Mouse (Mus musculus) kidney, postnatal 25 days (tissue): ENCODE results near the gene Memo1.
"Not testable (repeated sequence)": the region's sequence is repeated elsewhere in the genome, so short reads cannot be mapped to it uniquely, and the experiment has no call there.

Source experiments
- DNase-seq, 2 experiments: peaks; one replicate each; pipeline ENCODE4 v3.0.0; 2021; ENCODE audit warnings: mixed read lengths in 2 of 2

Memo1 gene

GRCm38 (mm10) chr17:74242788-74243187, 52.5 kb downstream of the Memo1 start:
- no peak for DNase-seq

DNA sequence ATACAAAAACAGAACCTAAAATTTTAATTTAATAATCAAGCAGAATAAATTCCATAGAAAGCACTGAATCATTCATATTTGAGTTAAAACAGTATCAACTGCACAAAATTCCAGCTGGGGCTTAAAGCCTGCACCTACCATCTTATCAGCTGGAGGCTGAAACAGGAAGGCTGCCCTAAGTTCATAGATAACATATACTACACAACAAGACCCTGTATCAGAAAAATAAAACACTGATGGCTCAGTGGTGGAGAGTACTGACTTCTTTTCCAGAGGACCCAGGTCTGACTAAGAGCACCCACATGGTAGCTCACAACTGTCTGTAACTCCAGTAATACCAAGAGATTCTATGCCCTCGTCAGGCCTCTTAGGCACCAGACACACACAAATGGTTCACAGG, 55.0 kb downstream of the Memo1 start:
- DNase-seq: no peak

DNA sequence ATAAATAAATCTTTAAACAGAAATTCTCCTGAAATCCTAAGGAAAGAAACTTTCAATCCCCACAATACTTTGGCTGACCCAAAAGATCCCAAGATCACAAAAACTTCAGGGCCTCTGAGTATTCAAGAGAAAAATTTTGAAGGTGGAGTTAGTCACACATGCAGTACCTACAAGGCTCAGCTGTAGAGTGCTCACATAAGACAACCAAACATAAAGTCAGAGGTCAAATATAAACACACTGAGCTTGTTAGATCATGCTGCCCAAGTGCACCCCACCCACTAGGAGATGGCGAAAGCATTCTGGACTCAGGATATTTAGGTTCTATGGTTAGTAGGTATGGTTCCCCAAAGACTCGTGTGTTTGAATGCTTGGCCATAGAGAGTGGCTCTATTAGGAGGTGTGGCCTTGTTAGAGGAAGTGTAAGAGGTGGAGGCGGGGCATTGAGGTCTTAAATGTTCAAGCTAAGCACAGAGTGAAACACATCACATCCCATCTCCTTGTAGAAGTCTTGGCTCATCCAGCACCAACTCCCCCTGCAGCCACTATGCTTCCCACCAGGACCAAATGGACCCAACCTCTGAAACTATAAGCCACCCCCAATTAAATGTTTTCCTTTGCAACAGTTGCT, 67.1 kb downstream of the Memo1 start:
- DNase-seq: no peak

GRCm38 (mm10) chr17:74217304-74217703, 78.0 kb downstream of the Memo1 start:
- DNase-seq: no peak

DNA sequence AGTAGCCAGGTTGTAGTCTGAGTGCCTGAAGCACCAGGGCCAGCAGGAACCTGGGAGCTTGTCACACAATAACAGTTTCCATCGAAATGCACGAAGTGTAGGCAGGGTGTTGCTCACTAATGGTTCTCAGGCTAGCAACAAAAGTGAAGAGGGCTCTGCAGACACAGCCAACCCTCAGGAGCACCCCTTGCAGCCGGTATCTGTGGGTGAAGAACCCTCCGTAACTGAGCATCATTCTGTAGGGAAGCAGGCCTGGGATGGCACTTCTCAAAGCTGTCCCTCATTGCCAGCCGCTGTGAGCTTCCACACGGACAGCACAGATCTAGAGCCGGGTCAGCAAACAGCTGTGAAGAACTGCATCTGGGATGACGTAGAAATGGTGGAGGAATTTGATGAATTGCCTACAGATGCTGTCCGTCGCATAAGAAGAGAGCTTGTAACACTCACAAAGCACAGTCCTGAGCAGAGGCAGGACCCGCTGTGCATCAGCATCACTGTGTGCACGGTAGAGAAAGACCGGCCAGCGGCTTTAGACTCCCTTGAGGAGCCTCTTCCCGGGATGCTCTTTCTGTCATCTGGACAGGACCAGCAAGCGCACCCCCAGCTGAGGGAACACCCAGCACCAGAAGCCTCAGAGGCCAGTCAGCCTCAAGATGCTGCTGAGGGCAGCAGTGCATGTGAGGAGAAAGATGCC, 82.3 kb downstream of the Memo1 start:
- DNase-seq: not testable (repeated sequence)

- DNase-seq: no peak
These were observed 86.0 kb downstream of the Memo1 start for GRCm38 (mm10) chr17:74209143-74209908.

- no peak for DNase-seq
These were observed 99.4 kb downstream of the Memo1 start for GRCm38 (mm10) chr17:74195943-74196342.

DNA sequence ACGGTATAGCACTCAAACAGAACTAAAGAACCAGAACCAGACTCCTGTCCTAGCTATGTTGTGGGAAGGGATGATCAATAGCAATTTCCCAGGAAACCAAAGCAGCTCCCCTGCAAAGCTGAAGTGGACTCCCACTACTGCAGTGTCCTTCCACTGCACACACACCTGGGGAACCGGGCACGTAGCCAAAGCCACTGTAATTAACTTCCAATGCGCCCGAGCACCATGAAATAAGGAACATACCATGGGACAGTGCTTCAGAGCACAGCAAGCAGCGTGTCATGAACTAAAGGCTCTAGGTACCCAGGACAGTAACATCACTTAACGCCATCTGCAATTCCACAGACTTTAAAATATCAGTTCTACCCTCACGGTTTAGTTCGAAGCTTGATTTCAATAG, 100.6 kb downstream of the Memo1 start:
- peak; percentile 55 to 56 for DNase-seq

DNA sequence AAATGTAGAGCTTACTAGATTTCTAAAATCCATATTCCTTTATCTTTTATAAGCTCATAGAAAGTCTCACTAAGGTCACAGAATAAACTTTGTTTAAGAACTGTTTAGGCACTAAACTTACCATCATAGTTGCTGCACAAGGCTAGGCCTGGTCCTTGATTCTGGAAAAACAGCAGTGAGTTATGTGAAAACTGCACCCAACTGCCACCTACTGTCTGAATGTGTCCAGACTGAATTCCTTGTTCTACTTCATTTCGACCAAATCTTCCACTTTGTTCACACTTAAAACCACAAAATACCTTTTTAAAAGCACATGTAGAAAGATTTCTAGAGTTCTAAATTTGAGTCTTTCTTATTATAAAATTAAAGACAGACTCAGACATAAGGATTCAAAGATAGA, 101.9 kb downstream of the Memo1 start:
- DNase-seq: no peak

- no peak for DNase-seq
These were observed 103.9 kb downstream of the Memo1 start for GRCm38 (mm10) chr17:74191446-74191845.

GRCm38 (mm10) chr17:74186197-74186596, 109.1 kb downstream of the Memo1 start:
- peak in 1 of 2 experiments; percentile 24 for DNase-seq

GRCm38 (mm10) chr17:74184739-74185138, 110.6 kb downstream of the Memo1 start:
- no peak for DNase-seq

- DNase-seq: no peak
These were observed 114.4 kb downstream of the Memo1 start for GRCm38 (mm10) chr17:74180889-74181288.

DNA sequence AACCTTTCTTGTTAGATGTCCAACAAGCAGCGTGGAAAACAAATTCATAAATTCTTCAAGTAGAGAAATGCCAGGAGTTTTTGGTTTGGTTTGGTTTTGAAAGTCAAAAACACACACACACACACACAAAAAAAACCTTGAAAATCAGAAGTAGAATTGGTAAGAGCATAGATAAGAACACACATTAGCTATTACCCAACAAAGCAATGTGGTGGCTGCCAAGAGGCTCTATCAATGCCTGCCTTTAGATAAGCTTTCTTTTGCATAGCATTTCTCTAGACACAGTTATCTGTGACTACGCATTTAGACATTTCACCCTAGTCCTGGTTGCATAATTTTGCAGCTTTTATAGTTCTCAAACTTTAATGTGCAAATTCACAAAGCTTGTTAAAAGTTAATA, 115.7 kb downstream of the Memo1 start:
- not testable (repeated sequence) for DNase-seq

DNA sequence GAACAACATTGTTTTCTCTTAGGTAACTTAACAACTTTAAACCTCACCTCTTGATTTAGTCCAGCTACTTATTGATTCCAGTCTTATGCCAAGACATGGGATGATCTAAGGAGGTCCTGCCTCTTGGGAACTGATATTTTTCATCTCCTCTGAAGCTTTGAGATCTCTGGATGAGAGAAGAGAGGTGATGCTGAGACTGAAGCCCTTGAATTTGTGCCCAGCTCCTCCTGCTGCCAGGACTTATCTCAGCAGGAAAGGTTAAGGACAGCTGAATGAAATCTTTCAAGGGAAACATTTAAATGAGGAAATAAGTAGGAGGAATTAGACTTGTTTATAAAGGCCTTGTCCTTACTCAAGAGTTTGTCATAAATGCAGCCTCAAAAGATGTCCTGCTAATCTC, 121.6 kb downstream of the Memo1 start:
- no peak for DNase-seq

DNA sequence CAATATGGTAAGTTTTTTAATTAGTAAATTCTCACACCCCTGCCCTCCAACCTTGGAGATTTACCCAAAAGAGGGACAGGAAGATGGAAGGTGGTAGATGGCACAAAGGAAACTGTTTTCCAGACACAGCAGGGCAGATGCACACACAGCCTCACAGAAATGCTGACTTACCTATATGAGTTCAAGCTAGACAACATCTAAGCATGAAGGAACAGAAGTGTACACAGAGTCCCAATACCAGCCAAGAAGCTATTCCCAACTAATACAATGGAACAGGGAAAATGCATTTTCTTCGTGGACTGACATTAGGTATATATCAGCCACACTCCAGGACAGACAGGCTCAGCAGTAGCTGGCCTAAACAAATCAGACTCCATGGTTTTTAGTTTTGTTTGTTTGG, 122.5 kb downstream of the Memo1 start:
- no peak for DNase-seq

- DNase-seq: peak; percentile 73 to 86
These were observed 135.9 kb downstream of the Memo1 start for GRCm38 (mm10) chr17:74159443-74159894.

DNA sequence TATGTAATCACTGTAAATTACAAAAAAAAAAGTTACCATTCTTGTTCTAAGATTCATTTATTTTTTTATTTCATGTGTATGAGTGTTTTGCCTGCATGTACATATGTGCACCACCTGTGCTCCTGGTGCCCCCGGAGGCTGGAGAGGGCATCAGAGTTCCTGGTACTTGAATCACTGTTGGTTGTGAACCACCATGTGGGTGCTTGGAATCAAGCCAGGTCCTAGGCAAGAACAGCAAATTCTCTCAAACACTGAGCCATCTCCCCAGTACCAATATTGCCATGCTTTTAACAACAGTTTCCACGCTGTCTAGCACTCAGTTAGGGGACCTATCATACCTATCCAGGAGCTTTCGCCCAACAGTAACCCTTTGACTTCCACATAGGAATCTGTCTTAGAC, 137.2 kb downstream of the Memo1 start:
- DNase-seq: no peak
